Mouse (Mus musculus): ENCODE measurements around the gene Zfp428.

- TF ChIP-seq USF1 (IDR thresholded peaks at IDR 0.05; ENCODE audit: low read depth, low read length) (no peak), USF2 (conservative IDR thresholded peaks at IDR 0.05; ENCODE audit: low read depth, low read length) (no peak), CTCF (conservative IDR thresholded peaks at IDR 0.05 in 1 of 2, IDR thresholded peaks at IDR 0.05 in 1 of 2; ENCODE audit: low read depth in 2 of 2, low read length in 2 of 2) (no peak), E2F4 (IDR thresholded peaks at IDR 0.05; ENCODE audit: insufficient replicate concordance, low read depth, low read length) (no peak), ZC3H11A (IDR thresholded peaks at IDR 0.05; ENCODE audit: low read depth, low read length) (no peak), CHD1 (IDR thresholded peaks at IDR 0.05; ENCODE audit: low read depth, low read length) (no peak), NRF1 (IDR thresholded peaks at IDR 0.05; ENCODE audit: low read depth, low read length) (peak; percentile 98), HCFC1 (IDR thresholded peaks at IDR 0.05; ENCODE audit: low read depth, low read length) (peak; percentile 85), MAX (IDR thresholded peaks at IDR 0.05; ENCODE audit: low read length) (peak; percentile 41; the same call in 1 of the 2 replicates), POLR2A (IDR thresholded peaks at IDR 0.05; ENCODE audit: low read depth, low read length) (peak; percentile 72), RCOR1 (conservative IDR thresholded peaks at IDR 0.05; ENCODE audit: low read depth, low read length) (no peak), JUN (IDR thresholded peaks at IDR 0.05; ENCODE audit: insufficient read depth, low read depth, low read length) (no peak)
Measured at GRCm38 (mm10) chr7:24546634-24547389, 40.0 kb downstream of the Zfp428 start.
